Mouse (Mus musculus) c-Kit-negative CD71-positive TER-119-positive erythroid progenitor cells, embryonic 14.5 days (primary cell): ENCODE data around the gene Ltbp4.

Source experiments
- DNase-seq: peaks from one replicate; pipeline ENCODE4 v3.0.0-alpha.2; 2013; ENCODE audit warnings: low read depth, low spot score

The Ltbp4 gene

DNA sequence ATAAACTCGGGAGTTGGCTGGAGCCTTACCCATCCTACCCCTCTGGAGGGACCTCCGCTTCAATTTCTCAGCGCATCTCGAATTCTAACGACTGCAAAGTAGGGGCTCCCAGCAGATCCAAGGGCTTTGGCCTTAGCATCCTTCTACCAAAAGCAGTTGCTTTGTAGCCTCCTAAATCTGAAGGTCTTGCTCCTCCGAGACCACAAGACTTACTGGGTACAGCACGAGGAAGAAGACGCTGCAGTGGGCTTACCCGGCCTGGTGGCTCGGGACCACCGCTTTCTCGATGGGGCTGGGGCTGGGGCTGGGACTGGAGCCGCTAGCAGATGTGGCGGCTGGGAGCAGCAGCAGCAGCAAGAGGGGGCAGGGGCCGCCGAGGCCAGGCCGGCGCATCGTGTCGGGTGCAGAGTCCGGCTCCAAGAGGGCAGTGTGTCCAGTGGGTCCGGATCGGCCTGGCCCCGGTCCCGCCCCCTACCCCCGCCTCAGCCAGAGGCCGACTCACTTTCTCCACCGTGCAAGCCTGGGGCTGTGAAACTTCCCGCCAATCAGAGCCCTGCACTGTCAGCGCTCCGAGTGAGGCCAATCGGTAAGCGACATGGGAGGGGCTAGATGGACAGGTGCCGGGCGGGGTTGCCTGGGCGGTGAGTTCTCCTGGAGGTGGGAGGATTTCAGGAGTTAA is at the start of gene Ltbp4:
Gene Ltbp4, minus strand, starts transcription at position 518 of the 679 bp plus-strand sequence.
- DNase-seq = no peak

DNA sequence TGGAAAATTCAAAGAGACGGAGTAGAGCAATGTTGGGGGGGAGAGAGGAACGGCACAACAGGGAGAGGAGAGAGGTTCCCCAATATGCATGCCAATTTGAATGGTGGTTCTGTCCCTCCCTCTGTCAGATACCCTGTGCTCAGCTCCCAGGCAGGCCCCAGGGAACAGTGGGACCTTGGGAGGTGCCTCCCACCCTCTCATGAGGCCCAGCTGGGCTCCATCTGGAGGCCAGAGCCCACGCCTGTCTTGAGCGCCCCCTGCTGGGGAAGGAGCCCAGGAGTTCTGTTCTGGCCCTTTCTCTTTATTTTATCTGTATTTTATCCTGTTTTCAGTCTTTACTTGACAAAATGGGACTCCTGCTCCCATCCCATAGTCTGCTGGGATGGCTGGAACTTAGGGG is 47.2 kb upstream of the Ltbp4 start:
- DNase-seq = peak; percentile 48

DNA sequence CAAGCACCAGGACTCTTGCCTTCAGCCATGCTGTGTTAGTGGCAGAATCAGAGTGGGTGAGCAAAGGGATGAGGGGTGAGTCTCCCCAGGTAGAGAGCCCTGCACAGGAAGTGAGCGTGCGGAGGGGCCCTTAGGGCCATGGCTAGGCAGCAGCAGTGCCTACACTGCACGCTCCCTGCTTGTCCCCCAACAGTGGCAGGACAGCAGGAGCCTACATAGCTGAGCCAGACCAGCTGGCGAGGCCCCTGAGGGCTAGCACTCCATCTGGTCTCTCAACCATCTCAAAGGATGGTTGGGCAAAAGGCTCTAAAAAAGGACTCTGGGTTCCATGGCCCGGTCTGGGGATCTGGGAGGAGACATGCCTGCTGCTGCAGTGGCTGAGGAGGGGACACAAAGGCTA is 46.6 kb upstream of the Ltbp4 start:
- no peak for DNase-seq

DNA sequence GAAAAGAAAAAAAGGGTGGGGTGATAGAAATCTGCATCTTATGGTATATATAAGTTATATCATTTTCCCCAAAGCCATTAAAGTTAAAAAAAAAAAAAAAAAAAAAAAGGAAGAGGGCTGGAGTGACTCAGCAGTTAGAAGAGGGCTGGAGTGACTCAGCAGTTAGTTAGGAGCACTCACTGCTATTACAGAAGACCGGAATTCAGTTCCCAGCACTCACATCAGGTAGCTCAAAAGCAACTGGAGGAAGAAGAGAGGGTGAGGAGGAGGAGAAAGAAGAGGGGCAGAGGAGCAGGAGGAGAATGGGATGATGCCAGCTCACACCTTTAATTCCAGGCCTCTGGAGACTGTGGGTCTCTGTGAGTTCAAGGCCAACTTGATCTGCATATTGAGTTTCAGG is 45.7 kb upstream of the Ltbp4 start:
- DNase-seq = peak; percentile 65

GRCm38 (mm10) chr7:27381560-27381959 is 44.1 kb upstream of the Ltbp4 start:
- no peak for DNase-seq

- DNase-seq = no peak
Observed at GRCm38 (mm10) chr7:27381009-27381408, 43.5 kb upstream of the Ltbp4 start.

DNA sequence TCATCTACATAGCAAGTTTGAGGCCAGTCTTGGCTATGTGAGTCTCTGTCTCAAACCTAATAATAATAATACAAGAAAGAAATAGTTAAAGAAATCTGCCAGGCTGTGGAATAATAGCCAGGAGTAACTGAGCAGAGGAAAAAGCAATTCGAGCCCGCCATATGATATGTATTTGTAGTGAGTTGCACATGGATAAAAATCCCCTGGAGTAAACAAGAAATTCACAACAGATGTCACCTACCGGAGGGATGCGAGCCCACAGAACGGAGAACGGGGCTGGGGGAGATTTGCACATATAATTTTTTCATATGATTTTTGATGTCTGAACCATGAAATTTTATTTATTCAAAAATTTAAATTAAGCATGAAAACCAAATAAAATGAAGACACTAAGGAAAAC is 42.3 kb upstream of the Ltbp4 start:
- no peak for DNase-seq

- DNase-seq = no peak
Observed at GRCm38 (mm10) chr7:27378431-27378830, 40.9 kb upstream of the Ltbp4 start.

DNA sequence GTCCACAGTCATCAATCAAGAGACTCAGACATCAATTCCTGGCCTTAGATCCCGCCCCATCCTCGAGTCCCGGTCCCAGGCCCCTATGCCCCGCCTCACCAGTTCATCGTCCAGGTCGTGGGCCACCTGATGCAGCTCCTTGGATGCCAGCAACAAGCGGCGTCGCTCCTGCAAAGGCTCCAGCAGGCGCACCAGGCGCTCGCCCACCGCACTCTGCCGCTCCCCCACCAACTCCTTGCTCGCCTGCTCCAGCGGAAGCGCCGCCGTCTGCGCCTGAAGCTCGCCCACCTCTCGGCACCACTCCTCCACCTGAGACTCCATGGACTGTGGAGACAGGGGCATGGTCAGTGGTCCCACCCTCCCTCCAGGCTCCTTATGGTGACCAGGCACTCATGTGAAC is 37.8 kb upstream of the Ltbp4 start:
- DNase-seq = no peak

GRCm38 (mm10) chr7:27371715-27372462 is 34.4 kb upstream of the Ltbp4 start:
- DNase-seq = no peak

- no peak for DNase-seq
Observed at GRCm38 (mm10) chr7:27369111-27369510, 31.6 kb upstream of the Ltbp4 start.

- no peak for DNase-seq
Observed at GRCm38 (mm10) chr7:27367976-27368375, 30.5 kb upstream of the Ltbp4 start.

DNA sequence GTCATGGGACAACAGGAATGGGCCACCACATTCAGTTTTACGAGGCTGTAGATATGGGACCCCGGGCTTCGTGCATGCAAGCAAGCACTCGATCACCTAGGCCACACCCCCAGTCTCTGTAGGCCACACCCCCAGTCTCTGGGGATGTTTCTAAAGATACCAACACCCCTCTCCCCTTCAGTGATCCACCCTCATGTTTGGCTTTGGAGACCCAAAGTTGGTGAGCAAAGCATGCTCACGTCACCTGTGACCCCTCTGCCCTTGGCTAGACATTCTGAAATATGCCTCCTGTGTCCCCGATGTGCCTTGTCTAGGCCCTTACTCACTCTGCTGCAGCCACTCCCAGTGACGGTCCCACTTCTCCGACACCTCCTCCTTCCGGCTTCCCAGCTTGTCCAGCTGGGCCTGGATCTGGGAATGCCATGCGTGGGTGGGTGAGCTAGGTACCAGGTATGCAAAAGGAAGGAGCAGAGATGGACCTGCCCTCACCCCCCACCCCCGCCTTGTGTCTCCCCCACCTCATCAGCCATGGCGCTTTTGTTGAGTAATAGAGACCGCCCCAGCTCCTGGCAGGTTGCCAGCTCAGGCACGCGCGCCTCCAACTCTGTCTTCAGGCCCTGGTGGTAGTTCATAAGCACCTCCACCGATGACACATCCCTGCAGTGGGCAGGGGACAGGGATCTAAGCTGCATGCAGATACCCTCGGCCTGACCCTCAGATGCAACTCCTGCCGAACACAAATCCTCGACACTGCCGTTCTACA is 28.8 kb upstream of the Ltbp4 start:
- no peak for DNase-seq

DNA sequence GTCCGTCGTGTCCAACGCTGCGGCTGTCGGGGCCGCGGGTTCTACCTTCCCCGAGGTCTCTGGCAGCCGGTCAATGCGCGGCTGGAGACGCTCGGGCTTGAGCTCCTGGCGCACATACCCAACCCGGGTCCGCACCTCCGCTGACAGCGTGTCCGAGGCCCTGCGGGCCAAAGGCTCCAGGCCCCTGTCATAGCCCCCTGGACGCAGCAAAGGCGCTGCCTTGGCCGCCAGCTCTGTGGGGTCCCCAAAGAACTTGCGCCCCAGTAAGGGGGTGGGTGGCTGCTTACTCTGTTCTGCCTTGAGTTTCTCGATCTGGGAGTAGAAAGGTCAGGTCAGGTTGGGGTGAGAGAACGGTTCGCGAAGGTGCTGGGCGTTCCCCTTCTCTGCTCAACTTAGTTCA is 26.9 kb upstream of the Ltbp4 start:
- no peak for DNase-seq

DNA sequence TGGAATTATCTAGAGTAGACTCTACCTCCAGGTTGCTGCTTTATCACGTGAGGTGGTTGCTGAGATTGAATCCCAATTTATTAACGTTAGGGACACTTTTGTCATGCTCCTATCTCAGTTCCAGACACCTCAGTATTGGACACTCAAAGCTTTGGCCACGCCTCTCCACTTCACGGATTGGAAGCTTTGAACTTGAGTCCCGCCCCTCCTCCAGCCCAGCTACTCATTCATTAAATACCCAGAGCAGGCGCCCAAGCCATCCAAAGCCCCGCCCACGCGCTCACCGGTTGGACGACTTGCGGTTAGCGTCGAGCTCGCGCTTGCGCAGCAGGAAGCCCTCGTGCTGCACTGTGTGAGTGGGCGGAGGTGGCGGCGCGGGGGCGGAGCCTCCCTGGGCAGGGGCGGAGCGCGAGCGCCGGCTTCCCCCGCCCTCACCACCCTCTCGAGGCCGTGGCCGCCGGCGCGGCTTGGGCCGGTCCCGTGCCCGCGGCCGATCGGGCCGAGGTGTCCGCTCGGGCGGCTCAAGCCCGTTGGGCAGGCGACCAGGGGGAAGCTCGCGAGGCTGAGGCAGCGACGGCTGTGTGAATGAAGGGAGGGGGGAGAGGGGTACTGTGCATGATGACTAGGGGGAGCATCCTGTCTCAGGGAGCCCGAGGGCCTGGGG is 23.9 kb upstream of the Ltbp4 start:
- peak; percentile 87 for DNase-seq

- no peak for DNase-seq
Observed at GRCm38 (mm10) chr7:27360749-27361148, 23.3 kb upstream of the Ltbp4 start.

GRCm38 (mm10) chr7:27359706-27360358 is 22.3 kb upstream of the Ltbp4 start:
- DNase-seq = no peak

GRCm38 (mm10) chr7:27359162-27359561 is 21.7 kb upstream of the Ltbp4 start:
- no peak for DNase-seq

DNA sequence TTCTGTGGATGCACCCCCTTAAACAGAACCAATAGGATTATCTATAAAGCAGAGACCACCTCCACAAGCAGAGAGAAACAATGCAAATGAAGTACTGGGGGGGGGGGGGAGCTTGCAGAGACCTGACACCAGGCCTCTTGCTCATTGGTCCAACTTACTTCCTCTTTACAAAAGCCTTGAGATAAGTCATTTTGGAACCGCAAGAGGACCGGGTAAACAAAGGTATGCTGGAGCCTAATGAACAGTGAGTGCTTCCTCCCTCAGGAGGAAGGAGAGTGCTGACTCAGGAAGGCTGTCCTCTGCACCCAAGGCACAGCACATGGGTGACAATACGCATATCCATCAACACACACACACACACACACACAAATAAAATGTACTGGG is 20.1 kb upstream of the Ltbp4 start:
- DNase-seq = no peak

- DNase-seq = no peak
Observed at GRCm38 (mm10) chr7:27356861-27357594, 19.5 kb upstream of the Ltbp4 start, which contains the start of gene Gm20479. Gm20479 (minus strand) TSS chr7:27357419.

DNA sequence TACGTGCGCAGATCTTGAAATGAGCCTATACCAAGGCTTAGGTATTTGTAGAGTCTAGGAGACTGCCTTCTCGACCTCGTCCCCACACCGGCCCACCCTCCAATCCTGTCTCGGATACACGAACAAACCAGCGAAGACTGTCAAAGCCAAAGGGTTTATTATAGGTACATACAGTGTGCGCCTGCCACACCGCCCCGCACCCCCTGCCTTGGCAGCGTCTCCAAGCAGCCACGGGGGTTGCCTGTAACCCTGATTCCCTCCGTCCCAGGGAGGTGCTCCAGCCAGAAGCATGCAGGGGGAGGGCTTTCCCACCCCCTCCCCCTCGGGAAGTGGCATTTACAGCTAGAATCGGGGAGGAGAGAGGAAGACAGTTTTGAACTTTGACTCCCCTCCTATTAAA is 18.8 kb upstream of the Ltbp4 start:
- DNase-seq = no peak
